Mouse (Mus musculus) liver, embryonic 14.5 days (tissue): ENCODE measurements around the gene Siah3. TPM values are rescaled to one million over a fixed set of nuclear protein-coding genes. Genes with fewer than 3 reads are reported as not detected.
"Not testable (repeated sequence)": the region's sequence is repeated elsewhere in the genome, so short reads cannot be mapped to it uniquely, and the experiment has no call there.

ENCODE experiments used
- ATAC-seq: fragments of 200-750 bp; cut with Nextera tagmentation; 2 replicates; pipeline ENCODE4 v1.8.0; 2017; ENCODE audit warnings: moderate number of reproducible peaks, mild to moderate bottlenecking, moderate library complexity; ENCODE audit not compliant: insufficient read depth
- DNase-seq, 3 experiments: peaks; one replicate each; pipeline ENCODE4 v3.0.0-alpha.2; 2012 to 2013; ENCODE audit warnings: low read depth in 3 of 3, low spot score in 3 of 3
- H3K27ac ChIP-seq: fragments of 300-500 bp; sonication (generic); 2 replicates; pipeline ENCODE4 v1.5.1; 2014; ENCODE audit warnings: moderate library complexity, mild to moderate bottlenecking, control low read depth, inconsistent platforms
- H3K27me3 ChIP-seq: fragments of 300-500 bp; sonication (generic); 2 replicates; pipeline ENCODE4 v1.6.1; 2014; ENCODE audit warnings: mild to moderate bottlenecking, low read length, moderate library complexity; ENCODE audit not compliant: control insufficient read depth, insufficient read depth
- H3K36me3 ChIP-seq: fragments of 300-500 bp; sonication (generic); replicated peaks from 2 replicates; pipeline ENCODE4 v1.6.1; 2014; ENCODE audit warnings: low read depth; ENCODE audit not compliant: control insufficient read depth, insufficient read depth
- H3K4me1 ChIP-seq, 2 experiments: fragments of 200-500 bp in 1 of 2; fragments of 300-500 bp in 1 of 2; sonication (generic) in 1 of 2; replicated peaks; 2 replicates each; pipeline ENCODE4 v1.6.1; 2012 to 2014; ENCODE audit warnings: antibody characterized with exemption in 1 of 2, inconsistent platforms in 1 of 2, low read length in 1 of 2; ENCODE audit not compliant: control insufficient read depth in 2 of 2, insufficient read depth in 2 of 2
- H3K4me2 ChIP-seq: fragments of 300-500 bp; sonication (generic); 2 replicates; pipeline ENCODE4 v1.6.1; 2014; ENCODE audit warnings: low read depth, mild to moderate bottlenecking, control low read depth, moderate library complexity
- H3K4me3 ChIP-seq, 2 experiments: fragments of 200-500 bp in 1 of 2; fragments of 300-500 bp in 1 of 2; sonication (generic) in 1 of 2; 2 replicates each; pipeline ENCODE4 v1.5.1; 2012 to 2014; ENCODE audit warnings: low read depth in 2 of 2, low read length in 2 of 2, mild to moderate bottlenecking in 2 of 2, control low read depth in 1 of 2, inconsistent platforms in 1 of 2, moderate library complexity in 1 of 2; ENCODE audit not compliant: insufficient read depth in 1 of 2
- H3K9ac ChIP-seq: fragments of 300-500 bp; sonication (generic); replicated peaks from 2 replicates; pipeline ENCODE4 v1.6.1; 2014; ENCODE audit warnings: mild to moderate bottlenecking, control low read depth, moderate library complexity
- H3K9me3 ChIP-seq: fragments of 300-500 bp; sonication (generic); 2 replicates; pipeline ENCODE4 v1.6.1; 2016; ENCODE audit warnings: low read length, mixed read lengths; ENCODE audit not compliant: control insufficient read depth
- CTCF ChIP-seq: IDR thresholded peaks from 2 replicates; pipeline ENCODE4 v1.5.1; 2016; ENCODE audit warnings: antibody characterized with exemption, low read depth, control low read depth
- EP300 ChIP-seq: IDR thresholded peaks from 2 replicates; pipeline ENCODE4 v1.6.1; 2016; ENCODE audit warnings: antibody characterized with exemption, low read depth
- WGBS: fragments of 180-500 bp; shearing (Covaris S2); extraction: QIAGEN DNeasy Blood & Tissue Kit; methylation state at CpG from one replicate; pipeline ENCODE4 v1.1.7; 2014; ENCODE audit not compliant: insufficient replicate concordance; 5-methylcytosine and 5-hydroxymethylcytosine counted together
- polyA plus RNA-seq, 2 experiments: library from polyadenylated mRNA; depleted of rRNA in 1 of 2; stranded (reverse) in 1 of 2; unstranded in 1 of 2; fragments of >200 nt; fragmentation: Nextera tagmentation in 1 of 2; extraction: Ambion mirVana in 1 of 2; gene quantifications; 2 replicates each; pipeline versions ENCODE4 v1.2.1 to v1.2.3; 2012 to 2014

The Siah3 gene
- polyA plus RNA-seq, 2 experiments, result 0.09 to 0.15 TPM

GRCm38 (mm10) chr14:75445281-75445947, 10.4 kb upstream of the Siah3 start:
- H3K9ac ChIP-seq, result no peak overlapping the region
- no peak for TF ChIP-seq CTCF
- TF ChIP-seq EP300, result no peak
- H3K4me3 ChIP-seq, result peak overlapping the region; percentile 8 to 36; a peak in 2 of 4 replicates
- no peak for ATAC-seq
- H3K27ac ChIP-seq, result no peak overlapping the region
- H3K27me3 ChIP-seq, result no peaks in the 10 kb centered on the region
- no peaks in the 10 kb centered on the region for H3K4me1 ChIP-seq
- no peaks in the 10 kb centered on the region for H3K36me3 ChIP-seq
- H3K9me3 ChIP-seq, result no peaks in the 10 kb centered on the region
- peak; percentile 22 to 40 (median 37) for DNase-seq
- 4% methylated on average over 15 of the region's 15 CpGs for WGBS
- peak overlapping the region; percentile 45 for H3K4me2 ChIP-seq

GRCm38 (mm10) chr14:75445948-75446281, 9.9 kb upstream of the Siah3 start:
- DNase-seq (no peak), ATAC-seq (no peak)
- Histone ChIP-seq H3K36me3 (no peaks in the 10 kb centered on the region), H3K27ac (no peak overlapping the region), H3K4me3 (peak overlapping the region; percentile 8 to 36; a peak in 2 of 4 replicates), H3K4me2 (peak overlapping the region; percentile 45), H3K9ac (no peak overlapping the region), H3K9me3 (no peaks in the 10 kb centered on the region), H3K4me1 (no peaks in the 10 kb centered on the region), H3K27me3 (no peaks in the 10 kb centered on the region)
- WGBS, result 12% methylated on average over 6 of the region's 6 CpGs
- TF ChIP-seq CTCF, result no peak

- not testable (repeated sequence) for H3K4me1 ChIP-seq, H3K9ac ChIP-seq, DNase-seq, H3K27me3 ChIP-seq, H3K9me3 ChIP-seq, H3K36me3 ChIP-seq, ATAC-seq, H3K4me3 ChIP-seq, H3K27ac ChIP-seq
- peak overlapping the region; percentile 45; the same call in 1 of the 2 replicates for H3K4me2 ChIP-seq
Observed at GRCm38 (mm10) chr14:75446314-75446713, 9.5 kb upstream of the Siah3 start.

- no peak overlapping the region for H3K4me2 ChIP-seq
- no peaks in the 10 kb centered on the region for H3K9me3 ChIP-seq
- peaks cover 0 to 2% of the 10 kb centered on the region in 2 experiments; a peak in 1 of 4 replicates for H3K4me1 ChIP-seq
- no peak for ATAC-seq
- no peak overlapping the region for H3K9ac ChIP-seq
- no peak for DNase-seq
- H3K4me3 ChIP-seq, result no peak overlapping the region
- H3K27ac ChIP-seq, result no peak overlapping the region
- 78% methylated on average over 4 of the region's 4 CpGs for WGBS
- TF ChIP-seq CTCF (no peak), EP300 (no peak)
- no peaks in the 10 kb centered on the region for H3K36me3 ChIP-seq
- H3K27me3 ChIP-seq, result peaks cover 10% of the 10 kb centered on the region; the same call in 1 of the 2 replicates
Observed at GRCm38 (mm10) chr14:75453906-75454305, 1.9 kb upstream of the Siah3 start.

- TF ChIP-seq CTCF (no peak), EP300 (no peak)
- no peak overlapping the region for H3K4me2 ChIP-seq
- DNase-seq, result no peak
- H3K27me3 ChIP-seq, result peaks cover 10% of the 10 kb centered on the region; the same call in 1 of the 2 replicates
- H3K27ac ChIP-seq, result no peak overlapping the region
- H3K9me3 ChIP-seq, result no peaks in the 10 kb centered on the region
- 15% methylated on average over 4 of the region's 4 CpGs for WGBS
- ATAC-seq, result no peak
- H3K4me1 ChIP-seq, result peaks cover 0 to 2% of the 10 kb centered on the region in 2 experiments; a peak in 1 of 4 replicates
- no peaks in the 10 kb centered on the region for H3K36me3 ChIP-seq
- no peak overlapping the region for H3K9ac ChIP-seq
- H3K4me3 ChIP-seq, result no peak overlapping the region
Observed at GRCm38 (mm10) chr14:75454716-75455115, 1.1 kb upstream of the Siah3 start.
